Mouse (Mus musculus): ENCODE data around the gene Lypd6.

Lypd6 gene

DNA sequence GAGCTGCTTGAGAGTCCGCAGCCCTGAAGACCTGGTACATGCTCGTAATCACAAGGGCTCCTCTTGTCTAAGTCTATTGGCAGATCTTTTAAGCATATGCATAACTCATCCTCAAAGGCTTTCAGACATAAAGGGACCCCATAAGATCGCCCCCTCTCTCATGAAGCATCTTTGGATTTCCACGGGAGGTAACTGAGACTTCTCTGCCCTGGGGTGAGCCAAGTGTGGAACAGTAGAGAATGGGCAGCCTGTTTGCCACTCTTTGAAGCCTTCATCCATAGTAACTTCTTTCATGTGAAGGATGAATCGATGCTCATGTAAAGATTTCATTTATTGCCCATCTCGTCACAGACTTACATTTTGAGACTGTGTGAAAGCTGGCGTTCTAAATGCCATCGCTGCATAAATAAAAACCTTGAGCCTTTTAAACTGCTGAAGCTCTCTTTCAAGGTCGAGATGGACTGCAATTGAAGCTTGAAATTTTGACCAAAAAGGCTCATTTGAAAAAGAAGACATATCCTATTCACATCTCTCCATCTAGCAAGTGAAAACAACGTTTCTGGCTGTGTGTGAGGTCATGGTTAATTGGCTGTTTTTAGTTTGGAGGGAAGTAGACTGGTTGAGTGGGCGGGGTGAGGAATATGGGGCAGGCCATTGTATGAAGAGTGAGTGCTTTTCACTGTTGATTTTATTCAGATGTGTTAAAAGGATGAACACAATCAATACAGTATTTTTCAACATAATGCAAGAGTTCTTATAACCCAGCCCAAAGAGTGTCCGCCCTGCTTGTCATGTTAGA, 107.7 kb downstream of the Lypd6 start:
- no peak for DNase-seq

DNA sequence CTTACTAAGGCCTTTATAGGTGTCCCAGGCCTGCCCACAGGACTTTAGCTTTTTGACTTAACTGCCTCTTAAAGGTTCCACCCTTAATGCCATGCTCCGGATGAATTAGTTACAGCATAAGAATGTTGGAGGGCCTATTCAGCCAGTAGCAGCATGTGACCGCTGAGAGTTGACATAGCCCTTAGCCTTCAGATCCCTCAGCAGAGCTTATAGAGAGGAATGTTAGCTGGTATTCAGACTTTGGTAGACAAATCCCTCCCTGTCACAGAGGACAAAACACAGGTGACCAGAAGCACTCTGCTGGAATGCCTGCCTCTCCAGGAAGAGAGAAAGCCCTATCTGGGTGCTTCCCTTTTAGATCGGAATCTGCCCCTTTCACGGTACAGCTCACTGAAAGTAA, 109.5 kb downstream of the Lypd6 start:
- DNase-seq: peak; percentile 9

DNA sequence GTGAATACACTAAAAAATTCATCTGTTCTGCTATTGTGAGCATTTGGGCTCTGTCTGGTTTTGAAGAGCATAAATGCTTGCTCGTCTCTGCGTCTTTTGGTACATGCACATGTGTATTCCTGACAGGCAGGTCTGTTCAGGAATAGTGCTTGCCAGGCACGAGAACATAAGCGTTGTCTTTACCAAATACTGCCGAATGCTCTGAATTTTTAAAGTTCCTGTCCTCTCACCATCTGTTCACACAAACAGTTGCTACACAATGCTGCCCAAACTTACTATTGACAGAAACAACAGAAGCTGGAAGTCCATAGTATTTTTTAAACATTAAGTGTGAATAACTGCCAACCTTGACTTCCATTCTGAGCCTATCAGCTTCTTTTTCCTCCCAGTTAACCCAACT, 112.9 kb downstream of the Lypd6 start:
- no peak for DNase-seq

DNA sequence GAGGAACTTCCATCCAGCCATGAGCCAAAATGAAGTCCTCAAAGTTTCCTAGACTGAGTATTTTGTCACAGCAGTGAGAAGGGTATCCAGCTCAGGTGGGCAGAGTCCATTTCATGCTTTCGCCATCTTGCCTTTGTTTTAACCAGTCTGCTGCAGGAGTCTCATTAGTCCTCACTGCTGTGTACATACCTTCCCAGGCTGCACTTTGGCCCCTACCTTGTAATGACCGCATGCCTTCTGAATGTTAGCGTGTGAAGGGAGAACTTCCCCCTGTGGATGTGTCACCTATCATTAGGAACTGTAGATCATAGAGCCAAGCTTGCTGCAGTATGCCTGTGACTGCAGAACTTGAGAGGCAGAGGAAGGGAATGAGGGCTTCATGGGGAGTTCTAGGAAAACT, 114.2 kb downstream of the Lypd6 start:
- DNase-seq: no peak

GRCm38 (mm10) chr2:50181332-50181731, 115.1 kb downstream of the Lypd6 start:
- DNase-seq: no peak

DNA sequence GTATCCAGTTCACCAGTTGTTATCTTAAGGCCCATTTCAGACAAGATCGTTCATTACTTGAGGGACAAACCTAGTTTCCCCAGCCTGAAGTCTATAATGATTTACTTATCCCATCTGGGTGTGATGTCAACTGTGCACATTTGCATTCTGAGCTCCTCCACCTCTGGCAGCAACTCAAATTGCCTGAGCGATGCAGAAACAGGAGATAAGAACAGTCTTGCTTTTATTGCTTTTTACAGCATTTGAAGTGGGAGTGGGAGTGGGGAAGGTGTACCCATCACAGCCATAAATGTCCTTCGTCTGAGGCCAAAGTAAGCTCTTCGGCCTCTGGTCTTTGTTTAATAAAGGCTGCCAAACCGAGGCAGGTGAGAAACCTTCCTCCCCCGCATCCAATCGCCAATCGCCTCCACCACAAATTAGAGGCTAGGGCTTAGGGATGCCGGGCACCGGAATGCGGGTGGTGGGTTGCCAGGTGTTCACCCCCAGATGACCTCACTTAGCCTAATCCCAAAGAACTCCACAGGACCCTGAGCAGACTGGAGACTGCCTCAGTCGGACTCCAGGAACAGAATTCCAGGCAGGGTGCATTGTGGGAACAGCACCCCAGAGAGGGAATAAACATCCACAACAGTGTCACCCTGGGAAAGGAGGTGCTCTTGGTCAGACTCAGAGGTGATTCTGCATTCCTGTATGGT, 120.6 kb downstream of the Lypd6 start:
- no peak for DNase-seq

GRCm38 (mm10) chr2:50188856-50189255, 122.6 kb downstream of the Lypd6 start:
- DNase-seq: no peak

GRCm38 (mm10) chr2:50196681-50197080, 130.5 kb downstream of the Lypd6 start:
- DNase-seq: no peak

DNA sequence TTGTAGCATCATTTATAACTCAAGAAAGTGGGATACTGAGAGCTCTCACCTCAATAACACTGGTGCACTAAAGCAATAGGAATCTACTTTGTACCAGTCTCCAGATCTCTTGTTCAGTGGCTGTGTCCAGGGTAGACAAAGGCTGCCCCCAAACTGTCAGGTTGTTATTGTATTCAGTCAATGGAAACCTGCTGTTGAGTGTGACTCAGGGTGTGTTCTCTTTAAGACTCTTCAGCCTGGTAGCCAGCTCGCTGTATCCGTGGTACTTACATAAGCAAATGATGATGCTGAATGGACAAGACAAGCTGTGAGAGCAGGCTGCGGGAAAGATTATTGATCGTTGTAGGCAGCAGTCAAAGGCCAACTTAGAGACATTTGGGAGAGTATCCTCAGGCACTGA, 131.6 kb downstream of the Lypd6 start:
- no peak for DNase-seq

DNA sequence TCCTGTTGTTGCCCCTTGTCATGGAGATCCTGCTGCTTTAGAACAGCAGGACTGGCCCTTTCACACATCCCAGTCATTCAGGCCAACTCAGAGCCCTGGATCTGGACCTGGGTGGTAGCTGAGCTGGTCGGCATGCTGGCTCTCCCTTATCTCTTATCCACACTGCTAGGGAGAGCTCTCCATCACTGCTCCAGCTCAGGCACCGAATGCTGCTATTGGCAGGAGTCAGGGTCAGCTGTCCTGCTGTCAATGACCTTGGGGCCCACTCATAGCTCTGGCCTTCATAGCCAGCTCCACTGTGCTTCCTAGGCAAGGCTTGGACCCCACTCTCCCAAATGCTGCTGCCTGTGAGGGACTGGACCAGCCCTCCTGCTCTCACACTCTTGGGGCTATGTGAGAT, 134.3 kb downstream of the Lypd6 start:
- DNase-seq: no peak

- no peak for DNase-seq
Observed at GRCm38 (mm10) chr2:50220574-50220973, 154.3 kb downstream of the Lypd6 start.

GRCm38 (mm10) chr2:50225019-50225418, 158.8 kb downstream of the Lypd6 start:
- no peak for DNase-seq

GRCm38 (mm10) chr2:50233491-50233890, 167.3 kb downstream of the Lypd6 start:
- no peak for DNase-seq

Data from kidney, adult 11 months (tissue).